ENCODE assay signal across 8 mouse cellular contexts in genomic region chr5:138441286-138442194, GRCm38 (mm10). TPM values are rescaled to one million over a fixed set of nuclear protein-coding genes. Genes with fewer than 3 reads are reported as not detected.
A peak's percentile ranks its signal among the peaks of the same experiment; 100 is the strongest.
DNase-seq lines count a peak whose midpoint lies in the region; ATAC-seq lines count a peak whose summit lies in the region.

Gene Zfp157 (plus strand): TSS chr5:138441468.

- ATAC-seq in megakaryocyte progenitor cell, adult 5-6 weeks (replicated peaks; ENCODE audit: poor library complexity) = peak; percentile 99

- DNase-seq in adipocyte (ENCODE audit: low spot score) = peak; percentile 99
- peak; percentile 98 for DNase-seq in embryo, embryonic 10 days (ENCODE audit: low spot score)
- peak; percentile 80 for DNase-seq in gastrocnemius, postnatal 10 days
- peak; percentile 93 for DNase-seq in induced T-regulatory cell, adult 2 months (ENCODE audit: low read depth)
- DNase-seq in left cerebral cortex, adult 9 months (ENCODE audit: low spot score in 2 of 2) = peak; percentile 90 to 96
- DNase-seq in right cerebral cortex, postnatal 14 days = peak; percentile 92
- peak; percentile 79 to 89 for DNase-seq in urinary bladder, postnatal 36 days (ENCODE audit: low spot score in 2 of 2)

RNA-seq across cellular contexts. Expression of gene Zfp157, which starts in this region (rescaled TPM):
- 1 to 10 TPM; 4.6 to 5.0 TPM for total RNA-seq in gastrocnemius, postnatal 10 days (2021)
- 11.5 and 16.9 TPM in 2 replicates for total RNA-seq in megakaryocyte progenitor cell, adult 5-6 weeks (2015)
- 10.8 and 16.1 TPM in 2 replicates for total RNA-seq in megakaryocyte progenitor cell, adult 5-6 weeks (2017)

Comparison
In these comparisons a context has a peak if more than half of its experiments do, and no peak if none do; other contexts are left out.
1. Peak in every context shown above with its lines: DNase-seq and ATAC-seq.